Mouse (Mus musculus) thymus, postnatal 0 days (tissue): ENCODE measurements around the gene Plscr5. TPM values are rescaled to one million over a fixed set of nuclear protein-coding genes. Genes with fewer than 3 reads are reported as not detected.
"Not testable (repeated sequence)": the region's sequence is repeated elsewhere in the genome, so short reads cannot be mapped to it uniquely, and the experiment has no call there.

Experiments
- DNase-seq: peaks from one replicate; pipeline ENCODE4 v3.0.0-alpha.2; 2015; ENCODE audit warnings: low spot score
- polyA plus RNA-seq: library from polyadenylated mRNA; unstranded; fragments of >200 nt; fragmentation: Nextera tagmentation; extraction: Ambion mirVana; gene quantifications from 2 replicates; pipeline ENCODE4 v1.2.1, GENCODE M21; 2015

The Plscr5 gene
- 0.18 TPM in 1 of 2 replicates, not detected in the other for polyA plus RNA-seq

DNA sequence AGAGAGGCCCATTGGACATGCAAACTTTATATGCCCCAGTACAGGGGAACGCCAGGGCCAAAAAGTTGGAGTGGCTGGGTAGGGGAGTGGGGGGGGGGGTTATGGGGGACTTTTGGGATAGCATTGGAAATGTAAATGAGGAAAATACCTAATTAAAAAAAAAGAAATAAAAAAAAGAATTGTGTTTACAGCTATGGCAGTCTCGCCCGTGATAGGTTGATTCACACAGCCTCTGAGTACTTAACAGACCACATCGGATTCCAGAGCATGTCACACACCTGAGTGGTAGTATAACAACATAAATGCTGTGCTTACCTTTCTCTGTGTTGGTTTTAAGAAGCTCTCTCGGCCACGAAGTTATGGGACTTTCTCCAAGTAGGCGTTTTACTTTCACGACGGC is at the start of gene Plscr5:
Gene Plscr5, plus strand, starts transcription at position 301 of the 400 bp plus-strand sequence.
- DNase-seq: not testable (repeated sequence)

GRCm38 (mm10) chr9:92147555-92148248 is 45.0 kb upstream of the Plscr5 start:
- peak; percentile 29 for DNase-seq

- DNase-seq: no peak
Measured at GRCm38 (mm10) chr9:92162213-92162612, 30.5 kb upstream of the Plscr5 start.

- DNase-seq: no peak
Measured at GRCm38 (mm10) chr9:92173318-92173985, 19.3 kb upstream of the Plscr5 start.

DNA sequence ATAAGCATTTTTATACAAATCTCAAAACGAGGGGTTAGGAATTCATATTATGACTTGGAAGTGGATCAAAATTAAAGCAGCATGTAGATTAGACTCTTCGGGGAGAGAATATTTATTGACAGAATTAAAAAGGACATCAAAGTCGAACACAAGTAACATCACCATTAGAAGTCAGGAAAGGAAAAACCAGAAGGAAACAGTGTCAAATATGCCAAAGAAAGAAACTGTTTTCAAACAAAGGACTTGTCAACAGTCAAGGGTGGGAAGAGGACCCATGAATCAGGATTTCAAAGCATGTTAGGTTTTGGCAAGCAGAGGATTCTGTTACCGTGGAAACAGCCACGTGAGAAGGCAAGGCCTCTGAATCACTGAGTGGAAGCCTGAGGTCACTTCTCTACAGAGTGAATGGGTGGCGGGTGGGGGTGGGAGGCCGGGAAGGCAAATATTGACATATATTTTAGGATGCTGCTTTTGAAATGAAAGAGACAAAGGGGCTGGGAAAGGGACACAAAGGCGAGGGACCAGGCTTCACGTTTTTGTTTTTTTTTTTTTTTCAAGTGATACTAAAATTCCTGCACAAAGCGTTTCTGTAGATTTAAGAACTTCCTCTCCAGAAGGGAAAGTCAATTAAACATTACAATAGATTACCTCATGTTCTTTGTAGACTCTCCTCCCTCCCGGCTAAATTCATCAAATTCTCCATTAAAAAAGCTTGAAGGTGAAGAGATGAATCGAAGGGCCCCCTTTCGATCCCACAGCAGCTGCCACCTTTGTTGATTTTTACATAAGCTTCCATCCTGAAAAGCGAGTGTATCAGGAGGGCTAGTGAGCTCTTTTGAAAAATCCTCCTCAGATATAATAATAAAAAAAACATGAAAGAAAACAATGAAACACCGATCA is 18.3 kb upstream of the Plscr5 start:
- DNase-seq: no peak

GRCm38 (mm10) chr9:92178861-92179469 is 13.8 kb upstream of the Plscr5 start:
- no peak for DNase-seq

DNA sequence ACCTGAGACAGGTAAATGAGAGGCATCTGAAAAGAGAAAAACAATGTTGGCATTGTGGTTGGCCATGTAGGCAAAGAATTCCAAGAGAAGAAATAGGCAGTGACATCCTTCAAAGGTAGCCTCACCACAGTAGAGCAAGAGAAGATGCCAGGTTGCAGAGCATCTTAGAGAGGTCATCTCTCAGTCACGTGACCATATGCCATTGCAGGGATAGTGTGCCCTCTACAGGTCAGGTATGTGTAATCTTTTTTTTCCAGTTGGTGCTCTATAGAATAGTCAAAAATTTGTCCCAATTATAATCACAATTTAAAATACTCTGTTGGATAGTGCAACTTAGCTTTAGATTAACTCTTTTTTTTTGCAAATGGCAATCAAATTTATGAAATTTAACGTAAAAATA is 1.4 kb upstream of the Plscr5 start:
- DNase-seq: no peak

DNA sequence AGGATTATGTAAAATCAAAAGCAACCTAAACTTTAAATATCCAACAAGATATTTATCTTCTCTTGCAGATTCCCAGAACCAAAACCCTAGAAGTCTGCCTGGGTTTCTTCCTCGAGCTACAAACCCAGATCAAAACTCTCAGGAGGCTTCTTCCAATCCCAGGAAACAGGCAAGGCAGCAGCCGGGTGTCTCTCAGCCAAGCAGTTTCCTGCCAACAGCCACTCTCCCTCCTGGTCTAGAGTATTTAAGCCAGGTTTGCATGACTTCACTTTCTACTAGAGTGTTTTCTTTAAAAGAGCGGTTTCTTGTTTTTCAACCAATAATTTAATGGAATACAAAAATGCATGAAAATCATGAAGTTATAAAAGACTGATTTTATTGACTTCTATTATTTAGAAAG is 5.7 kb downstream of the Plscr5 start:
- DNase-seq: no peak

DNA sequence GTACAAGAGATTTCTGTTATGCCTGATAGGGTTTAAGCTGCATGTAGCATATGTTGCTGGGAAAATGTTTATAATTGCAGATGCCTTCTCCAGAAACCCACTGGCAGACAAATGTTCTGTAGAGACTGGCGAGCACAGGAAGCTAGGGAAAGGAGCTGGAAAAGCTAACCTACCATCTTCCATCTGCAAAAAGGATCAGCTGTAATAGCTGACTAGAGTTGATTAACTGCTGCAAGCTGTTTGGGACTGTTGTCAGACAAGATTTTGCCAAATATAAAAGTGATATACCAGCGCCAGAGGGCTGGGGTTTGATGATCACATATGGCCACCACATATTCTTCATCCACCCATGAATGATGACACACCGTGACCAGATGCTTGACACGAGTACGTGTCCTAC is 6.8 kb downstream of the Plscr5 start:
- no peak for DNase-seq

GRCm38 (mm10) chr9:92204397-92204796 is 11.7 kb downstream of the Plscr5 start:
- DNase-seq: no peak

DNA sequence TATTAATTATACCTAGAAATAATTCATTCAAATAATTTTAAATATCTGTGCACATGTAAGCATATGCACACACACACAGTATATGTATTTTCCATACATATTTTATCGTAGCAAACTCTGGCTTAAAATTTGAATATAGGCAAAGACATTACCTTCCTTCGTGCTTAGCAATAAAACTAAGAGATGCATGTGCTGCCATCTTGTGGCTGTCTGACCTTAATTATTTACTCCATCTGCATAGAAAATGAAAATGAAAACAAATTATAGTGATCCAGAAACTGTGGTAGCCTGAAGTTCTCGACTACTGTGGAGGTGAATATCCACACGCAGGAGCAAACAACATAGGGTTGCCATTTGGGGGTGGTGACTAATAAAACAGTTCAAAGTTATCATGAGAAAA is 14.6 kb downstream of the Plscr5 start:
- peak; percentile 15 for DNase-seq

DNA sequence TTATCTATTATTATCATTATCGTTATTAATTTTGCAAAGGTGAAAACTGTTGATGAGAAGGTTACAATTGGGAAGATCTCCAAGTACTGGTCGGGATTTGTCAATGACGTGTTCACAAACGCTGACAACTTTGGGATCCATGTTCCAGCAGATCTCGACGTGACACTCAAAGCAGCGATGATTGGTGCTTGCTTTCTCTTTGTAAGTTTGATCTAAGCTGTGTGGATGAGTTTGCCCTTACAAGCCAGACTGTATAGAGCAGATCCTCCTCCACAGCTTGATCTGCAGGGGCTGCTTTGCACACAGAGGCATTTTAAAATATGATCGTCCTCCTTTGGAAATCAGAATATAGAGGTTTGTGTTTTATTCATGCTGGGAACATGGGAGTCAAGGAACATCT is 15.0 kb downstream of the Plscr5 start:
- no peak for DNase-seq

GRCm38 (mm10) chr9:92209850-92210249 is 17.1 kb downstream of the Plscr5 start:
- no peak for DNase-seq

DNA sequence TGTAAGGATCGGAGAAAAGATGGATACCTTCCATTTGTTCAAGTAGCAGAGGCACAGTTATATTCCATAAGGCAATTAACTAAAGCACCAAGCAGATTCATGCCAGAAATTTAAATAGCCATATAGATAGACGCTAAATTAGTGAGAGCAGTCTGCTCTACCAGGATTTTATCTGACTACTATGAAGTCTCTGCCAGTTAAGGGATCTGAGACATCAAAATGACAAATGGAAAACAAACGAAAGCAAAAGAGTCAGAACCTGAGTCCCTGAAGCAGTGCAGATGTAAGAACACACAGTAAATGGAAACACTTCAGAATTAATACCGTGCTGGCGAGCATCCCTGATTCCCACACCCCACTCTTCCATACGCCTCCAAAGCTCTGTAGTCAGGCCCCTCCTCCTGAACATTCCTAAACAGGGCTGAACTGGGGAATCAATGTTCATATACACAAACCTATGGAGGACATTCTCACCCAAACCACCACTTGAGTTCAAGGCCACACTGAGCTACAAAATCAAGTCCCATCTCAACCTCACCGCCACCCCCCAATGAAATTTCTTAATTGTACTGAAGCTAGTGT is 17.7 kb downstream of the Plscr5 start:
- no peak for DNase-seq

DNA sequence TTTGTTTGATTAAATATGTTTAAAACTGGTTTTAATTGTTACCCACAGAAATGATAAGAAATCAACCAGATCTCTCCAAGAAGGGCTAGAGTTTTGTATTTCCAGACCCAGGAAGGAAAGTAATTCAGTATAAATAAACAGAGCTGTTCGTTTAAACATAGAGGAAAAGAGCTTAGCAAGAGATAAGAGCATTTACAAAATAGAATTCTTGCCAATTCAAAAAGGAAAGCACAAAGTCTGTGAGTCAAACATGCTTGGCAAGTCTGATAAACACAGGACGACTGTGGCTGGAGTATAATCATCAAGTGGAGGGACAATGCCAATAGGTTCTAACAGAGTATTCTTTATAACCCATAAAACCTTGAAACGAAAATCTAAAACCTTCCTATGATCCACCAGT is 18.3 kb downstream of the Plscr5 start:
- DNase-seq: no peak

DNA sequence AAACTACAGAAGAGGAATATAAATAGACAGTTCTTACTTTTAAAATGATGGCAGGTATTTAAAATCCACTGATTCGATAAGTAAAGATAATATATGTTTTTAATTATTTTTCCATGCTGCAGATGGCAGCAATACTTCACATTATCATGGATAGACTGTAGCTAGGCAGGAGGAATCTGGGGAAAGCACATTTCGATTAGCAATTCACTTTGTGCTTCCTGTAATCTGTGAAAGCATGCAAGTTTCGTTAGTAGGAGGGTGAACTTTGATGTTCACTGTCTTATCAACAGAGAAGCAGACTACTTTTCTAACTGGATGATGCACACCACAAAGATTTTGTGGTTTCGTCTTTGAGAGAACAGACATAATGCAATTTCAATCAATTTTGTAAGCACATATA is 24.7 kb downstream of the Plscr5 start:
- no peak for DNase-seq

GRCm38 (mm10) chr9:92217896-92218295 is 25.2 kb downstream of the Plscr5 start:
- DNase-seq: no peak

DNA sequence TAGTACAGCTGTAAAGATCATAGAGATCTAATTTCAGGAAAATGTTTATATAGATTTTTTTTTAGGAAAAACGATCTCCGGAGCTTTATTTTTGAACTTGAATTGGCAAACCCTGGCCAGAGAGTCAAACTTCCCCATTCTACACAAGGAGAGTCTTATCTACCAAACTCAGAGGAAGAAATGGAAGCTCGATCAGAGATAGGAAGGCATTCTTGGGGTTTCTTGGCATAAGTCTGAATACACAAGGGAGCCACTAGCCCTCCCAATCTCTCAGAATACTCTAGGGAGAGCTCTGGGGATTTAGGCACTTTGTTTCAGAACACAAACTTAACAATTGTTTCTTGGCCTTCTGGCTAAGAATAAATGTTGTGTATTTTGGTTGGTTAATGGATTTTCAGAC is 27.4 kb downstream of the Plscr5 start:
- no peak for DNase-seq

DNA sequence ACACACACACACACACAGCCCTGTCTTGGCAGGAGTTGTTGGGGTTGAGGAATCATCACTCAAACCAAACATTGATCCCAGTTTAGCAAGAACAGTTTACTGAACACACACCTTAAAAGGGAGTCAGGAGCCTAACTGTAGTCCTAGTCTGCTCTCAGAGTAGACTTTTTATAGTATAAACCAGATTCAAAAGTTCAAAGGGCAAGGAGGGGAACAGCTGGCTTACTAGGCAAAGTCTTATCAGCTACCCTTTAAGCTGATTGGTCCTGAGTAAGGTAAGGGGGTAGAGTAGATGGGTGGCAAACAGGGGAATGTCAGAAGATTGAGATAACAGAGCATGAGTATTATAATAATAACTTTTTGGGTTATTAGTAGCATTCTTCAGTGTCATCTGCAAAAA is 28.7 kb downstream of the Plscr5 start:
- no peak for DNase-seq

- no peak for DNase-seq
Measured at GRCm38 (mm10) chr9:92224598-92225231, 32.0 kb downstream of the Plscr5 start.
